ENCODE assay signal across 27 mouse cellular contexts in genomic region chr6:50948061-50948460, GRCm38 (mm10).
"Had no signal": no experiment of that assay in that cellular context is flagged by ENCODE, and none has a peak within 500 bp of the region (broad histone marks: within the 10 kb centered on the region; RNA-seq: fewer than 3 reads in every experiment).

No protein-coding gene starts in this region.

- H3K9me3 ChIP-seq: heart, embryonic 13.5 days; heart, embryonic 15.5 days; hindbrain, embryonic 12.5 days; hindbrain, embryonic 15.5 days; intestine, embryonic 15.5 days; limb, embryonic 10.5 days; limb, embryonic 12.5 days; liver, embryonic 13.5 days; liver, embryonic 15.5 days had no signal

- H3K4me2 ChIP-seq: heart, embryonic 11.5 days; heart, embryonic 13.5 days; heart, embryonic 15.5 days; hindbrain, embryonic 12.5 days; hindbrain, embryonic 15.5 days; intestine, embryonic 15.5 days; limb, embryonic 12.5 days; liver, embryonic 11.5 days; liver, embryonic 13.5 days; liver, embryonic 15.5 days had no signal

- H3K4me1 ChIP-seq: heart, embryonic 15.5 days; intestine, embryonic 15.5 days; liver, embryonic 13.5 days; liver, embryonic 15.5 days had no signal

- H3K36me3 ChIP-seq: heart, embryonic 13.5 days; heart, embryonic 15.5 days; hindbrain, embryonic 12.5 days; hindbrain, embryonic 15.5 days; intestine, embryonic 15.5 days; limb, embryonic 10.5 days; limb, embryonic 12.5 days; liver, embryonic 13.5 days; liver, embryonic 15.5 days had no signal

- DNase-seq: gastrocnemius, adult 2 months; gastrocnemius, postnatal 10 days; gastrocnemius, postnatal 25 days; heart, adult 2 months; heart, postnatal 14 days; heart, postnatal 4 days; kidney, adult 18-20 months; kidney, adult 8-10 months; kidney, postnatal 10 days; kidney, postnatal 25 days; kidney, postnatal 4 days; liver; liver, embryonic 13.5 days had no signal

- ATAC-seq: inflammation-experienced regulatory T-cells, adult 6 months; intestine, embryonic 15.5 days; intestine, postnatal 0 days had no signal

- H3K9ac ChIP-seq: heart, embryonic 13.5 days; heart, embryonic 15.5 days; hindbrain, embryonic 12.5 days; hindbrain, embryonic 15.5 days; intestine, embryonic 15.5 days; limb, embryonic 12.5 days; liver, embryonic 13.5 days; liver, embryonic 15.5 days had no signal

- H3K4me3 ChIP-seq: gastrocnemius, adult 2 months; heart, adult 2 months; heart, embryonic 13.5 days; heart, embryonic 15.5 days; hindbrain, embryonic 12.5 days; hindbrain, embryonic 15.5 days; intestine, embryonic 15.5 days; layer of hippocampus, adult 2 months; left cerebral cortex, adult 2 months; limb, embryonic 10.5 days; limb, embryonic 12.5 days; liver, embryonic 13.5 days; liver, embryonic 15.5 days had no signal

- H3K27ac ChIP-seq: gastrocnemius, adult 2 months; heart, adult 2 months; heart, embryonic 13.5 days; heart, embryonic 15.5 days; hindbrain, embryonic 12.5 days; hindbrain, embryonic 15.5 days; intestine, embryonic 15.5 days; layer of hippocampus, adult 2 months; left cerebral cortex, adult 2 months; limb, embryonic 10.5 days; limb, embryonic 12.5 days; liver, embryonic 13.5 days; liver, embryonic 15.5 days had no signal

- H3K27me3 ChIP-seq: heart, embryonic 13.5 days; heart, embryonic 15.5 days; hindbrain, embryonic 12.5 days; hindbrain, embryonic 15.5 days; intestine, embryonic 15.5 days; liver, embryonic 13.5 days; liver, embryonic 15.5 days had no signal
